Mouse (Mus musculus) erythroblast, embryonic 14.5 days (primary cell): ENCODE measurements around the gene Zfp72.

Source experiments
- GATA1 ChIP-seq: IDR thresholded peaks from 2 replicates; pipeline ENCODE4 v1.6.1; 2012; ENCODE audit warnings: low read length, inconsistent platforms, mixed read lengths
- TAL1 ChIP-seq: IDR thresholded peaks from 3 replicates; pipeline ENCODE4 v1.6.1; 2012; ENCODE audit warnings: low read length, inconsistent platforms, mixed read lengths

DNA sequence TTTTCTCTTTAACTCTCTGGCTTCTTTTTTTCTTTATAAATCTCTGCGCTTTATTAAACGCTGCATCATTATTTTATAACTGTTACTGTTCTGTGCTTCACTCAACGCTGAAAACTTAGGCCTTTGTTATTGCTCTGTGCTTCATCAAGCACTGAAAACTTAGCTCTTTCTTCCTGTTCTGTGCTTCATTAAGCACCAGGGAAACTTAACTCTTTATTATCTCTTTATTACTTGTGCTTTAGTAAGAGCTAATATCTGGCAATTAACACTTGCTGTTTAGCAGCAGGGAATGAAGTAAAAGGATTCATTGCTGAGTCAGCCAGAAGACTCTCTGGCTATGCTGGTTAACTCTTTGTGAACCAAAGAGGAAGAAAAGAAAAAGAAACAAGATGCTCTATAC is 8.3 kb downstream of the Zfp72 start:
- TF ChIP-seq GATA1 (no peak), TAL1 (no peak)
